Mouse (Mus musculus): ENCODE measurements around the gene Bend7.

Gene Bend7

GRCm38 (mm10) chr2:4717769-4718661 lies at the start of gene Bend7:
Gene Bend7 (plus strand): TSS chr2:4717831.
- DNase-seq (ENCODE audit: extremely low read depth, insufficient read length, low spot score) = no peak

- no peak for DNase-seq (ENCODE audit: extremely low read depth, insufficient read length, low spot score)
Measured at GRCm38 (mm10) chr2:4668626-4669025, 49.0 kb upstream of the Bend7 start.

GRCm38 (mm10) chr2:4669701-4670100 lies 47.9 kb upstream of the Bend7 start:
- no peak for DNase-seq (ENCODE audit: extremely low read depth, insufficient read length, low spot score)

GRCm38 (mm10) chr2:4671636-4672035 lies 46.0 kb upstream of the Bend7 start:
- no peak for DNase-seq (ENCODE audit: extremely low read depth, insufficient read length, low spot score)

- DNase-seq (ENCODE audit: extremely low read depth, insufficient read length, low spot score) = no peak
Measured at GRCm38 (mm10) chr2:4679886-4680285, 37.7 kb upstream of the Bend7 start.

GRCm38 (mm10) chr2:4711262-4711661 lies 6.4 kb upstream of the Bend7 start:
- DNase-seq (ENCODE audit: extremely low read depth, insufficient read length, low spot score) = no peak

GRCm38 (mm10) chr2:4717081-4717768 lies 406 bp upstream of the Bend7 start:
- no peak for DNase-seq (ENCODE audit: extremely low read depth, insufficient read length, low spot score)

- DNase-seq (ENCODE audit: extremely low read depth, insufficient read length, low spot score) = no peak
Measured at GRCm38 (mm10) chr2:4723088-4723487, 5.5 kb downstream of the Bend7 start.

- no peak for DNase-seq (ENCODE audit: extremely low read depth, insufficient read length, low spot score)
Measured at GRCm38 (mm10) chr2:4730161-4730560, 12.5 kb downstream of the Bend7 start.

- no peak for DNase-seq (ENCODE audit: extremely low read depth, insufficient read length, low spot score)
Measured at GRCm38 (mm10) chr2:4733971-4734370, 16.3 kb downstream of the Bend7 start.

- no peak for DNase-seq (ENCODE audit: extremely low read depth, insufficient read length, low spot score)
Measured at GRCm38 (mm10) chr2:4736095-4736797, 18.6 kb downstream of the Bend7 start.

- no peak for DNase-seq (ENCODE audit: extremely low read depth, insufficient read length, low spot score)
Measured at GRCm38 (mm10) chr2:4736798-4737155, 19.1 kb downstream of the Bend7 start.

- no peak for DNase-seq (ENCODE audit: extremely low read depth, insufficient read length, low spot score)
Measured at GRCm38 (mm10) chr2:4751918-4752317, 34.3 kb downstream of the Bend7 start.

GRCm38 (mm10) chr2:4755716-4756115 lies 38.1 kb downstream of the Bend7 start:
- DNase-seq (ENCODE audit: extremely low read depth, insufficient read length, low spot score) = no peak

- no peak for DNase-seq (ENCODE audit: extremely low read depth, insufficient read length, low spot score)
Measured at GRCm38 (mm10) chr2:4757218-4757617, 39.6 kb downstream of the Bend7 start.

GRCm38 (mm10) chr2:4760741-4761140 lies 43.1 kb downstream of the Bend7 start:
- DNase-seq (ENCODE audit: extremely low read depth, insufficient read length, low spot score) = no peak

- DNase-seq (ENCODE audit: extremely low read depth, insufficient read length, low spot score) = no peak
Measured at GRCm38 (mm10) chr2:4761906-4762305, 44.3 kb downstream of the Bend7 start.

GRCm38 (mm10) chr2:4764071-4764470 lies 46.4 kb downstream of the Bend7 start:
- no peak for DNase-seq (ENCODE audit: extremely low read depth, insufficient read length, low spot score)

- DNase-seq (ENCODE audit: extremely low read depth, insufficient read length, low spot score) = no peak
Measured at GRCm38 (mm10) chr2:4770376-4770775, 52.7 kb downstream of the Bend7 start.

- DNase-seq (ENCODE audit: extremely low read depth, insufficient read length, low spot score) = no peak
Measured at GRCm38 (mm10) chr2:4773911-4774310, 56.3 kb downstream of the Bend7 start.

GRCm38 (mm10) chr2:4777291-4777690 lies 59.7 kb downstream of the Bend7 start:
- no peak for DNase-seq (ENCODE audit: extremely low read depth, insufficient read length, low spot score)

All from 3134 (cell line).